Mouse (Mus musculus) frontal cortex, adult 2 months (tissue): ENCODE measurements around the gene Prss34. TPM values are rescaled to one million over a fixed set of nuclear protein-coding genes. Genes with fewer than 3 reads are reported as not detected.
A peak's percentile ranks its signal among the peaks of the same experiment; 100 is the strongest.

Experiments used
- DNase-seq, 2 experiments: peaks; one replicate each; pipeline ENCODE4 v3.0.0; 2022; ENCODE audit warnings: low spot score in 1 of 2; ENCODE audit errors: extremely low spot score in 1 of 2
- polyA plus RNA-seq: library from polyadenylated mRNA; depleted of rRNA; stranded (reverse); fragments of >200 nt; gene quantifications from 2 replicates; pipeline ENCODE4 v1.2.3, GENCODE M21; 2012; rRNA removed

Prss34 gene
- not detected in 2 replicates for polyA plus RNA-seq

- no peak for DNase-seq
Observed at GRCm38 (mm10) chr17:25298094-25298493, at the start of gene Prss34. Prss34 (plus strand) TSS chr17:25298394.

- DNase-seq = no peak
Observed at GRCm38 (mm10) chr17:25250181-25250835, 47.9 kb upstream of the Prss34 start.

- DNase-seq = no peak
Observed at GRCm38 (mm10) chr17:25252643-25253042, 45.6 kb upstream of the Prss34 start.

- DNase-seq = peak in 1 of 2 experiments; percentile 41
Observed at GRCm38 (mm10) chr17:25253760-25254159, 44.4 kb upstream of the Prss34 start.

GRCm38 (mm10) chr17:25255110-25255509 is 43.1 kb upstream of the Prss34 start:
- DNase-seq = no peak

GRCm38 (mm10) chr17:25256140-25256754 is 41.9 kb upstream of the Prss34 start, which contains the start of gene Baiap3:
Baiap3 (minus strand) TSS chr17:25256364.
- DNase-seq = no peak

GRCm38 (mm10) chr17:25257804-25258261 is 40.4 kb upstream of the Prss34 start:
- DNase-seq = no peak

GRCm38 (mm10) chr17:25264453-25264852 is 33.7 kb upstream of the Prss34 start:
- DNase-seq = peak in 1 of 2 experiments; percentile 45

GRCm38 (mm10) chr17:25270795-25271335 is 27.3 kb upstream of the Prss34 start:
- DNase-seq = no peak

- DNase-seq = no peak
Observed at GRCm38 (mm10) chr17:25272326-25272725, 25.9 kb upstream of the Prss34 start.

GRCm38 (mm10) chr17:25272951-25273705 is 25.1 kb upstream of the Prss34 start:
- peak in 1 of 2 experiments; percentile 89 for DNase-seq

- DNase-seq = peak; percentile 88 to 99
Observed at GRCm38 (mm10) chr17:25273706-25274501, 24.3 kb upstream of the Prss34 start.

- DNase-seq = no peak
Observed at GRCm38 (mm10) chr17:25274571-25275346, 23.4 kb upstream of the Prss34 start, which contains the start of gene Ube2i. Ube2i (minus strand) TSS chr17:25274622.

GRCm38 (mm10) chr17:25275833-25276232 is 22.4 kb upstream of the Prss34 start:
- DNase-seq = no peak

- no peak for DNase-seq
Observed at GRCm38 (mm10) chr17:25282133-25282532, 16.1 kb upstream of the Prss34 start.

- peak; percentile 27 to 82 for DNase-seq
Observed at GRCm38 (mm10) chr17:25285033-25285432, 13.2 kb upstream of the Prss34 start.

GRCm38 (mm10) chr17:25288842-25289241 is 9.4 kb upstream of the Prss34 start:
- DNase-seq = peak in 1 of 2 experiments; percentile 61

GRCm38 (mm10) chr17:25290411-25290810 is 7.8 kb upstream of the Prss34 start:
- no peak for DNase-seq

- no peak for DNase-seq
Observed at GRCm38 (mm10) chr17:25293495-25293894, 4.7 kb upstream of the Prss34 start.
